Mouse (Mus musculus): ENCODE data around the gene Samd8.

- TF ChIP-seq CTCF (conservative IDR thresholded peaks at IDR 0.05 in 1 of 2, IDR thresholded peaks at IDR 0.05 in 1 of 2; ENCODE audit: low read depth in 2 of 2, low read length in 2 of 2) = no peak
- TF ChIP-seq USF1 (IDR thresholded peaks at IDR 0.05; ENCODE audit: low read depth, low read length) = no peak
- TF ChIP-seq TBP (conservative IDR thresholded peaks at IDR 0.05; ENCODE audit: low read depth, low read length) = no peak
- TF ChIP-seq TCF12 (IDR thresholded peaks at IDR 0.05; ENCODE audit: low read depth, low read length) = no peak
- TF ChIP-seq MAX (IDR thresholded peaks at IDR 0.05; ENCODE audit: low read length) = no peak
- no peak for TF ChIP-seq JUND (conservative IDR thresholded peaks at IDR 0.05; ENCODE audit: low read depth, low read length)
- TF ChIP-seq ZNF384 (IDR thresholded peaks at IDR 0.05; ENCODE audit: low read depth, low read length) = no peak
These were observed 47.1 kb upstream of the Samd8 start for GRCm38 (mm10) chr14:21703255-21703654.
